Mouse (Mus musculus) retina, embryonic 14.5 days (tissue): ENCODE measurements around the gene Syt7.

Experiments used
- DNase-seq: peaks from one replicate; pipeline ENCODE4 v3.0.0-alpha.2; 2015; ENCODE audit warnings: low spot score

The Syt7 gene

GRCm38 (mm10) chr19:10459907-10460306, 71.0 kb downstream of the Syt7 start:
- no peak for DNase-seq

- no peak for DNase-seq
Measured at GRCm38 (mm10) chr19:10461584-10461983, 72.7 kb downstream of the Syt7 start.

GRCm38 (mm10) chr19:10464427-10464826, 75.5 kb downstream of the Syt7 start:
- no peak for DNase-seq

GRCm38 (mm10) chr19:10469171-10469658, 80.3 kb downstream of the Syt7 start:
- peak; percentile 56 for DNase-seq

- no peak for DNase-seq
Measured at GRCm38 (mm10) chr19:10472958-10473357, 84.1 kb downstream of the Syt7 start.

- no peak for DNase-seq
Measured at GRCm38 (mm10) chr19:10473779-10474178, 84.9 kb downstream of the Syt7 start.

- no peak for DNase-seq
Measured at GRCm38 (mm10) chr19:10479541-10479940, 90.7 kb downstream of the Syt7 start.

GRCm38 (mm10) chr19:10482703-10483102, 93.8 kb downstream of the Syt7 start, which contains the start of gene Ppp1r32:
TSS of gene Ppp1r32 (minus strand) at chr19:10482928.
- DNase-seq: peak; percentile 93

- DNase-seq: peak; percentile 88
Measured at GRCm38 (mm10) chr19:10486264-10486738, 97.4 kb downstream of the Syt7 start.

- no peak for DNase-seq
Measured at GRCm38 (mm10) chr19:10495670-10496069, 106.8 kb downstream of the Syt7 start.

GRCm38 (mm10) chr19:10496976-10497375, 108.1 kb downstream of the Syt7 start:
- no peak for DNase-seq

GRCm38 (mm10) chr19:10497512-10498160, 108.7 kb downstream of the Syt7 start:
- DNase-seq: no peak

GRCm38 (mm10) chr19:10500581-10500980, 111.7 kb downstream of the Syt7 start:
- no peak for DNase-seq

GRCm38 (mm10) chr19:10502571-10502970, 113.7 kb downstream of the Syt7 start:
- peak; percentile 87 for DNase-seq
